Mouse (Mus musculus): ENCODE results near the gene Acvr1c.

Gene Acvr1c

DNA sequence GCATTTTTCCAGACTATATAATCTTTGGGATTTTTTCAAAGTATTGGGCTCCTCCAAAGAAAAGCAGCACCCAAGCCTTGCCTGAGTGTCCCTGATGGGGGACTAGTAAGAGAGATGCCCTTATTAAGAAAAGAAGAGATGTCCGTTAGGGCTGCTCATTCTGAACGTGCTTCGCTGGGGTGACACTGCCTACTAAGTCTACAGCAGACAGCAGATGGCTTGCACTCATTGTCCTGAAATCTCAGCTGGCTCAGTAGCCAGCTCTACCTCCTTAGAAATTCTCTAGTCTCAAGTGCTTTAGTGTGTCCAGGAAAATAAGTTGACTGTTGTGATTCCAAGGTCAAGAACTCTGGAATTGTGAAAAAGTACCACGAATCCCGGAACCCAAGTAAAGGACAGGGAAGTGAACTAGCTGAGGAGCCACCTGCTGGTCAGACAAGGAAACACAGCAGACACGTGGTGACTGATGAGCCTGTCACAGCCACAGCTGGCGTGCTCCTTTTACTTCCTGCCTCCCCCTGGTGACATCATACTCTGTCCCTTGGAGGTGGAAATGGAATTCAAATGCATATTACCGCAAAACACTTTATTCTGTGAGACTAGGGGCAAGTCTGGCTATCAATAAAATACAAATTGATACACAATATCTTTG lies 75.3 kb downstream of the Acvr1c start:
- DNase-seq: peak; percentile 65 to 69

DNA sequence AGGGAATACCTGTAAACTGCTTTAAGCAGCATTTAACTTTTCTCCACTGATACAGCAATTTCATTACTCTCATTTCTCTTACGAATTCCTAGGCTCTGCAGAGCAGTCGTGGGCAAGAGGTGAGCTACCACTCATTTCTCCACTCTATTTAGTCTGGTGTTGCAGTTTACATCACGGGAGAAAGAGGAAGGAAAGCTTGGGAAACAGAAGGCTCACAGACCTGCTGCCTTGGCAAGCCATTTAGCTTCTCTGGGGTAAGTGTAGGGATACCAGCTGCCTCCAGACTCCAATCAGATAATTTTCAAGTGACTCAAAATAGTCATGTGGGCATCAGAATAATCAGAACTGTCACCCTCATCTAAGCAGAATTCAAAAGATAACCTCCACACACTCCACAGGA lies 76.6 kb downstream of the Acvr1c start:
- DNase-seq: peak; percentile 26 to 39

DNA sequence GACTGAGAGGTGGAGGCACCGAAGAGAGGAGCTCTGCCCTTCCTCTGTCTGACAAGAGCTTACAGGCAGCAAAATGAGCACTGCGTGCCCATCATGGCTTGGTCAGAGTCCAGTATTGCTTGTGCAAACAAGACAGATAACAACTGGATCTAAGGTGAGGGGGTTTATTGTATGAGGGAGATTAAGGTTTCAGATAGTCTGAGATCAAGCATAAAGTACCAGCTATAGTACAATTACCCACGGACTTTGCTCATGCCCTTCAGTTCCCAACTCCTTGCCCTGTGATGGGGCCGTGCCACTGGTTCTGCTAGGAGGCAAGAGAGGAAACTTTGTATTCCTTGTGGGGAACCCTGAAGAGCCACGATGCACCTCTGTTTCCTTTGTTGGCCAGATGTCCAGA lies 78.5 kb downstream of the Acvr1c start:
- no peak for DNase-seq

DNA sequence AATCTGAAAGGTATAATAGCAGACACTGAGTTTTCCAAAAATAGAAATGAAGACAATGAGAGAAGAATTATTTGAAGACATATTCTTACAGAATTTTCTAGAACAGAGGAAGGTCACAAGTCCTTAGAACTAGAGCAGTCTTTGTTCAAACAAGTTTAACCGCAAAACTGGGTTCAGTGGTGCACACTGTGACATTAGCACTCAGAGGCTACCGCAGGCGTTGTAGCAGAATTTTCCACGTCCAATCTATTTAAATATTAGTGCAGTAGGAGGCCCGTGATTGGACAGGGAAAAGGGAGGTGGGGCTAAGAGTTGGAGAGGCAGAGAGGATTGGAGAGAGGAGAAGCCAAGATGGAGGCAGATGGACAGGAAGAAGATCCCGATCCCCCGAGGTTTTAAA lies 81.2 kb downstream of the Acvr1c start:
- no peak for DNase-seq

DNA sequence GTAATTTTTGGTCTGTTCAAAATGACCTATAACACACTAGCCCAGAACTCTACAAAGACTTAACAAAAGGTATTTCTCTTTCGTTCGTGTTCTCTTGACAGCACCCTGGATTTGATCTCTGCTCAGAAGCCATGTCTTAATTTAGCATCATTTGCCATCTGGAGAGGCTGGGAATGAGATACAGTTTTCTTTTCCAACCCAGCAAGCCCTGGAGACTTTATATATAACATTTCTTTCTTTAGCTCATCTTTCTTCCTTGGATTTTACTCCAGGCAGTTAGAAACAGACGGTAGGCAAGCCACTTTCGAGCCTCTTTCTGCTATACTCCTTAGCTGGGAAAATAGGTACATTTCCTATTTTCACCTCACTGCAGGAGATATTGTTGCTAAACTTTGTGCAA lies 117.1 kb downstream of the Acvr1c start:
- DNase-seq: peak; percentile 11 to 17

DNA sequence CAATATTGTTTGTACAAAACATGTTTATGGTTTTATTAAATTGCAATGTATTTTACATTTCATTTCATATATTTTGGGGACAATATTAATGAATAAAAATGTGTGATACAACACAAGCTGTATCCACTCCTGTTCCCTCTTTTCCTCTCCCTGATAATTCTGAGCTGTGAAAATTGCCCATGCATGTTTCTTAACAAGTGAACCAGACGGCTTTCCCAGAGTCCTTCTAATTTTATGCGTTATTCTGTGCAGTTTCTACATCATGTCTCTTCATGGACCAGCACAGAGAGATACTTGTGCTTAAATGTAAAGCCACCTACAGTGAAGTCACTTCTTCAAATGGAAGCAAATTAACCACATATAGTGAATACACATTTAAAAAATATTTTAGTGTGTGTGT lies 120.2 kb downstream of the Acvr1c start:
- no peak for DNase-seq
